Mouse (Mus musculus) G1E (cell line): Measurements from ENCODE around the gene Mef2c. TPM values are rescaled to one million over a fixed set of nuclear protein-coding genes. Genes with fewer than 3 reads are reported as not detected.

Experiments
- ATAC-seq: 2 replicates; pipeline ENCODE4 v1.8.0; 2016; ENCODE audit warnings: mild to moderate bottlenecking; ENCODE audit not compliant: insufficient number of reproducible peaks, poor library complexity, low FRiP score, severe bottlenecking; ENCODE audit errors: extremely low read depth
- DNase-seq: peaks from one replicate; pipeline ENCODE4 v3.0.0; 2012; ENCODE audit warnings: low spot score
- H3K27me3 ChIP-seq: 2 replicates; pipeline ENCODE4 v1.6.1; 2012; ENCODE audit warnings: mild to moderate bottlenecking, low read length, inconsistent platforms; ENCODE audit not compliant: insufficient read depth
- H3K36me3 ChIP-seq: replicated peaks from 2 replicates; pipeline ENCODE3; 2012; ENCODE audit warnings: mild to moderate bottlenecking, inconsistent platforms
- H3K4me1 ChIP-seq: 2 replicates; pipeline ENCODE4 v1.6.1; 2012; ENCODE audit warnings: low read depth, low read length, inconsistent platforms, mixed read lengths; ENCODE audit not compliant: insufficient read depth
- H3K4me3 ChIP-seq: 2 replicates; pipeline ENCODE4 v1.5.1; 2012; ENCODE audit warnings: low read depth, mild to moderate bottlenecking, inconsistent platforms, low read length, moderate library complexity, mixed read lengths
- H3K9me3 ChIP-seq: replicated peaks from 2 replicates; pipeline ENCODE4 v1.6.1; 2012; ENCODE audit warnings: inconsistent platforms
- CTCF ChIP-seq: IDR thresholded peaks from 2 replicates; pipeline ENCODE4 v1.5.1; 2012; ENCODE audit warnings: low read depth, low read length, inconsistent platforms, mixed read lengths
- GATA1 ChIP-seq: IDR thresholded peaks from 2 replicates; pipeline ENCODE4 v1.6.1; 2012; ENCODE audit warnings: borderline replicate concordance, low read length, inconsistent platforms, mixed read lengths
- GATA2 ChIP-seq: IDR thresholded peaks from 2 replicates; pipeline ENCODE4 v1.6.1; 2012; ENCODE audit warnings: low read depth, low read length, inconsistent platforms, borderline replicate concordance
- POLR2AphosphoS5 ChIP-seq: IDR thresholded peaks from 2 replicates; pipeline ENCODE4 v1.6.1; 2012; ENCODE audit warnings: low read depth, low read length, inconsistent platforms; ENCODE audit not compliant: insufficient replicate concordance
- TAL1 ChIP-seq: conservative IDR thresholded peaks from 2 replicates; pipeline ENCODE4 v1.6.1; 2012; ENCODE audit warnings: low read depth, low read length, inconsistent platforms, mixed read lengths
- polyA plus RNA-seq: library from polyadenylated mRNA; stranded (reverse); fragments of >175 nt; gene quantifications from 2 replicates; pipeline ENCODE4 v1.2.3, GENCODE M21; 2012
- total RNA-seq, 2 experiments: library from RNA; stranded (forward) in 1 of 2; stranded (reverse) in 1 of 2; fragments of 200-1000 nt in 1 of 2; fragments of >200 nt in 1 of 2; fragmentation: Nextera tagmentation in 1 of 2; gene quantifications; 2 replicates each; pipeline ENCODE4 v1.2.3; 2014 to 2017

Gene Mef2c
- total and polyA plus RNA-seq, 3 experiments = 0.60 TPM; not detected in 2

GRCm38 (mm10) chr13:83497708-83498107, 6.1 kb upstream of the Mef2c start:
- no peak for DNase-seq
- TF ChIP-seq POLR2AphosphoS5 = no peak
- no peak for TF ChIP-seq GATA1
- no peak for TF ChIP-seq GATA2
- TF ChIP-seq CTCF = no peak
- TF ChIP-seq TAL1 = no peak
- no peak overlapping the region for H3K4me3 ChIP-seq

GRCm38 (mm10) chr13:83499526-83499925, 4.3 kb upstream of the Mef2c start:
- Histone ChIP-seq H3K4me3 (no peak overlapping the region), H3K4me1 (no peaks in the 10 kb centered on the region), H3K27me3 (no peaks in the 10 kb centered on the region), H3K36me3 (no peaks in the 10 kb centered on the region), H3K9me3 (no peaks in the 10 kb centered on the region)
- no peak for DNase-seq
- ATAC-seq = no peak
- TF ChIP-seq POLR2AphosphoS5 (no peak), GATA2 (no peak), GATA1 (no peak)

More at GRCm38 (mm10) chr13:83497708-83498107, 6.1 kb upstream of the Mef2c start:
- H3K9me3 ChIP-seq = no peaks in the 10 kb centered on the region
- no peaks in the 10 kb centered on the region for H3K4me1 ChIP-seq
- no peaks in the 10 kb centered on the region for H3K27me3 ChIP-seq
- no peaks in the 10 kb centered on the region for H3K36me3 ChIP-seq
- ATAC-seq = no peak

DNA sequence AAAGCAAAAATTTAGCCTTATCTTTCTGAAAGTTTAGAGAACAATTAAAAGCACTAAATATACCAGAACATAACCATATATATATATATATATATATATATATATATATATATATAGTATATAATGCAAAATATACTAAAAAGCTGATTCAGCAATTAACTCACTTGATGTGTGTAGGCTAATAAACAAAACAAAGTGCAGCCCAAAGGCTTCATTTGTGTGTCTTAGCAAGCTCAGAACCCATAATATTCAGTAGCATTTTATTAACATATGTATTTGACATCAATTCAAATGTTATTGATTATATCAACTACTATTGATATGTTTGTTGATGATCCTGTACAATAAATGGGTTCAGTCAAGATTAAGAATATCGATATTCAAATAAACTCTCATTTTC, 3.9 kb downstream of the Mef2c start:
- H3K27me3 ChIP-seq = no peaks in the 10 kb centered on the region
- TF ChIP-seq POLR2AphosphoS5 = no peak
- no peak for TF ChIP-seq GATA2
- TF ChIP-seq CTCF = no peak
- no peak for TF ChIP-seq TAL1
- no peak for TF ChIP-seq GATA1
- no peaks in the 10 kb centered on the region for H3K4me1 ChIP-seq
- DNase-seq (no peak), ATAC-seq (no peak)
- H3K36me3 ChIP-seq = no peaks in the 10 kb centered on the region
- no peaks in the 10 kb centered on the region for H3K9me3 ChIP-seq
- H3K4me3 ChIP-seq = no peak overlapping the region

GRCm38 (mm10) chr13:83515013-83515547, 11.2 kb downstream of the Mef2c start:
- TF ChIP-seq GATA2 = no peak
- TF ChIP-seq GATA1 = no peak
- TF ChIP-seq TAL1 = no peak
- TF ChIP-seq POLR2AphosphoS5 = no peak
- no peak for TF ChIP-seq CTCF
- Histone ChIP-seq H3K36me3 (no peaks in the 10 kb centered on the region), H3K27me3 (peaks cover 3% of the 10 kb centered on the region; the same call in 1 of the 2 replicates), H3K4me3 (no peak overlapping the region), H3K9me3 (no peaks in the 10 kb centered on the region), H3K4me1 (no peaks in the 10 kb centered on the region)
- ATAC-seq = no peak
- DNase-seq = no peak

DNA sequence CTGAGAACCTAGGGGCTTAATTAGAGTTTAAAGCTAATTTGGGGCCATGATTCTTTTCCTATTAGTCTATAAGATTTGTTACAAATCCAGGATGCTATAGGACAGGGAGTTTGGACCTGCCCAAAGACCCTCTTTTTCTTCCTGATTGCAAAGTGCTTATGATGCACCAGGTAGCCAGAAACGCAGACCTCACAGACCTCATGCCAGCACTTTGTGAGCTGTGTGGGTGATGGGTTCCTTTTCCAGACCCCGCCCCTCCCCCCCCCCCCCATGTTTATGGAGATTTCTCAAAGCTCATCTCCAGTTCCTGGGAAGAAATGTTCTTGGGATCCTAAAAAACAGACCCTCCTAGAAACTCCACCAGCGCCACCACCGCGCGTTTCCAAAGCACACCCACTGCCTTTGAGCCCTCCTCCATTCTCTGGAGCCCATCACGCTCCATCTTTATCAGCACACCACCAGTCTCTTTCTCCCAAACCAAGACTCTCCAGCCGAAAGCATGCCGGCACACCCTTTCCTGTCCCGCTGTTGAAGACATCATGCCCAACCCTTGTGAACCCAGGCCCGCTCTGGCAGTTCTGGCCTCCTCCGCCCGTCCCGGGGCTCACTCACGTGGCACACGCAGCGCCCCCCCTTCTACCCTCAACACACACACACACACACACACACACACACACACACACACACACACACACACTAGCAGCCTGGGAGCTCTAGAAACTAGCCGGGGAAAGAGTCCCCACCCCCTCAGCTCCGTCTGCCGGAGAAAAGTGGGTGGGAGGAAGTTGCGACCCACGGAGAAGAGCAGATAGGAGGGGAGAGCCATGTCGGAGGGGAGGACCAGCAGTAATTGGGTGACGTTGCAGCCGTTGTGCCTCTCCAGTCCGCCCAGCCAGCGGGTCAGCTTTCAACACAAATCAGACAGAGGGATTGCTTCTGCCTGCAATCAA, 14.1 kb downstream of the Mef2c start:
- ATAC-seq (no peak), DNase-seq (no peak)
- Histone ChIP-seq H3K4me3 (no peak overlapping the region), H3K27me3 (peaks cover 3% of the 10 kb centered on the region; the same call in 1 of the 2 replicates), H3K9me3 (no peaks in the 10 kb centered on the region), H3K4me1 (no peaks in the 10 kb centered on the region), H3K36me3 (no peaks in the 10 kb centered on the region)
- TF ChIP-seq GATA2 (no peak), POLR2AphosphoS5 (no peak), GATA1 (no peak), CTCF (no peak), TAL1 (no peak)

- peaks cover 3% of the 10 kb centered on the region; the same call in 1 of the 2 replicates for H3K27me3 ChIP-seq
Observed at GRCm38 (mm10) chr13:83520807-83521206, 17.0 kb downstream of the Mef2c start.

More at GRCm38 (mm10) chr13:83520807-83521206, 17.0 kb downstream of the Mef2c start:
- Histone ChIP-seq H3K4me1 (no peaks in the 10 kb centered on the region), H3K9me3 (no peaks in the 10 kb centered on the region), H3K36me3 (no peaks in the 10 kb centered on the region), H3K4me3 (no peak overlapping the region)
- DNase-seq (no peak), ATAC-seq (no peak)
- no peak for TF ChIP-seq GATA2
- no peak for TF ChIP-seq CTCF
- TF ChIP-seq TAL1 = no peak
- TF ChIP-seq GATA1 = no peak
- TF ChIP-seq POLR2AphosphoS5 = no peak
